Mouse (Mus musculus) C2C12 (cell line): ENCODE data around the gene Commd7. TPM values are rescaled to one million over a fixed set of nuclear protein-coding genes. Genes with fewer than 3 reads are reported as not detected.

Source experiments
- H3K27me3 ChIP-seq: one replicate; pipeline ENCODE4 v1.6.1; 2011; ENCODE audit not compliant: control insufficient read depth, insufficient read depth, insufficient read length
- H3K36me3 ChIP-seq: one replicate; pipeline ENCODE4 v1.6.1; 2011; ENCODE audit not compliant: control insufficient read depth, insufficient read depth
- H3K4me3 ChIP-seq: one replicate; pipeline ENCODE4 v1.5.1; 2011; ENCODE audit warnings: mild to moderate bottlenecking, control low read depth; ENCODE audit not compliant: poor library complexity, insufficient read depth, severe bottlenecking
- H3K79me2 ChIP-seq: one replicate; pipeline ENCODE4 v1.6.1; 2011; ENCODE audit not compliant: control insufficient read depth, insufficient read depth
- H3K79me3 ChIP-seq: one replicate; pipeline ENCODE4 v1.6.1; 2011; ENCODE audit warnings: low read depth, control low read depth
- H3ac ChIP-seq: one replicate; pipeline ENCODE3; 2011; ENCODE audit warnings: low read depth; ENCODE audit not compliant: control insufficient read depth, insufficient read length
- CEBPB ChIP-seq: IDR thresholded peaks from one replicate; pipeline ENCODE4 v1.6.1; 2011; ENCODE audit warnings: low read depth, mild to moderate bottlenecking, control low read depth, moderate library complexity
- CTCF ChIP-seq: IDR thresholded peaks from one replicate; pipeline ENCODE4 v1.5.1; 2011; ENCODE audit not compliant: control insufficient read depth, insufficient read depth, insufficient read length
- FOSL1 ChIP-seq: IDR thresholded peaks from one replicate; pipeline ENCODE4 v1.8.0; 2011; ENCODE audit warnings: mild to moderate bottlenecking, low read length; ENCODE audit not compliant: poor library complexity, insufficient read depth, severe bottlenecking
- MAX ChIP-seq: IDR thresholded peaks from one replicate; pipeline ENCODE4 v1.6.1; 2011; ENCODE audit warnings: mild to moderate bottlenecking, control low read depth
- MYOD1 ChIP-seq: IDR thresholded peaks from one replicate; pipeline ENCODE4 v1.6.1; 2011; ENCODE audit warnings: low read depth; ENCODE audit not compliant: control insufficient read depth, insufficient read length
- MYOG ChIP-seq: IDR thresholded peaks from one replicate; pipeline ENCODE4 v1.6.1; 2011; ENCODE audit not compliant: control insufficient read depth, insufficient read length; ENCODE audit errors: extremely low read depth
- USF1 ChIP-seq: IDR thresholded peaks from one replicate; pipeline ENCODE4 v1.6.1; 2011; ENCODE audit warnings: low read depth, mild to moderate bottlenecking, control low read depth, moderate library complexity
- polyA plus RNA-seq: library from polyadenylated mRNA; unstranded; fragments of >200 nt; fragmentation: generic; extraction: Trizol; gene quantifications from one replicate; pipeline ENCODE4 v1.2.1, GENCODE M21; 2012; ENCODE audit warnings: missing spikeins

Commd7 gene
- polyA plus RNA-seq, 1 experiment: 26.7 TPM

GRCm38 (mm10) chr2:153600667-153601648 lies 31.6 kb downstream of the Commd7 start:
- H3K36me3 ChIP-seq: no peaks in the 10 kb centered on the region
- H3K79me3 ChIP-seq: no peaks in the 10 kb centered on the region
- no peaks in the 10 kb centered on the region for H3K79me2 ChIP-seq
- TF ChIP-seq CTCF (no peak), CEBPB (no peak), USF1 (no peak), MAX (no peak)
- no peak overlapping the region for H3K4me3 ChIP-seq
- H3ac ChIP-seq: no peak overlapping the region
- H3K27me3 ChIP-seq: no peaks in the 10 kb centered on the region

GRCm38 (mm10) chr2:153600021-153600666 lies 32.4 kb downstream of the Commd7 start:
- H3K36me3 ChIP-seq: no peaks in the 10 kb centered on the region
- H3ac ChIP-seq: no peak overlapping the region
- TF ChIP-seq CEBPB: no peak
- TF ChIP-seq CTCF: peak; percentile 4
- no peak for TF ChIP-seq FOSL1
- no peak overlapping the region for H3K4me3 ChIP-seq
- no peaks in the 10 kb centered on the region for H3K79me3 ChIP-seq
- no peaks in the 10 kb centered on the region for H3K79me2 ChIP-seq
- no peaks in the 10 kb centered on the region for H3K27me3 ChIP-seq

- TF ChIP-seq CEBPB: no peak
- TF ChIP-seq MYOD1: no peak
- no peak for TF ChIP-seq USF1
- TF ChIP-seq MAX: no peak
- TF ChIP-seq CTCF: no peak
- no peak for TF ChIP-seq FOSL1
- TF ChIP-seq MYOG: no peak
- Histone ChIP-seq H3K79me3 (no peaks in the 10 kb centered on the region), H3K4me3 (no peak overlapping the region), H3K36me3 (no peaks in the 10 kb centered on the region), H3K27me3 (no peaks in the 10 kb centered on the region), H3ac (no peak overlapping the region), H3K79me2 (no peaks in the 10 kb centered on the region)
Observed at GRCm38 (mm10) chr2:153597626-153598025, 35.0 kb downstream of the Commd7 start.

- Histone ChIP-seq H3ac (no peak overlapping the region), H3K79me3 (no peaks in the 10 kb centered on the region), H3K27me3 (no peaks in the 10 kb centered on the region), H3K4me3 (no peak overlapping the region), H3K36me3 (no peaks in the 10 kb centered on the region), H3K79me2 (no peaks in the 10 kb centered on the region)
- TF ChIP-seq MAX: no peak
- no peak for TF ChIP-seq CEBPB
- TF ChIP-seq MYOG: no peak
- no peak for TF ChIP-seq CTCF
- TF ChIP-seq USF1: no peak
- TF ChIP-seq MYOD1: no peak
- TF ChIP-seq FOSL1: no peak
Observed at GRCm38 (mm10) chr2:153597014-153597413, 35.6 kb downstream of the Commd7 start.

- TF ChIP-seq FOSL1: no peak
- TF ChIP-seq MYOG: no peak
- no peak for TF ChIP-seq CTCF
- no peak for TF ChIP-seq USF1
- no peak for TF ChIP-seq MYOD1
- no peak for TF ChIP-seq MAX
- TF ChIP-seq CEBPB: no peak
- Histone ChIP-seq H3ac (no peak overlapping the region), H3K4me3 (no peak overlapping the region), H3K27me3 (no peaks in the 10 kb centered on the region), H3K36me3 (no peaks in the 10 kb centered on the region), H3K79me2 (no peaks in the 10 kb centered on the region), H3K79me3 (no peaks in the 10 kb centered on the region)
Observed at GRCm38 (mm10) chr2:153594998-153595397, 37.6 kb downstream of the Commd7 start.

GRCm38 (mm10) chr2:153593186-153593585 lies 39.4 kb downstream of the Commd7 start:
- H3K27me3 ChIP-seq: no peaks in the 10 kb centered on the region
- H3K79me2 ChIP-seq: no peaks in the 10 kb centered on the region
- no peaks in the 10 kb centered on the region for H3K36me3 ChIP-seq
- no peak overlapping the region for H3ac ChIP-seq
- H3K4me3 ChIP-seq: no peak overlapping the region
- TF ChIP-seq FOSL1 (no peak), MAX (no peak), CEBPB (no peak), MYOG (no peak), USF1 (no peak), MYOD1 (no peak), CTCF (no peak)
- H3K79me3 ChIP-seq: no peaks in the 10 kb centered on the region
